Mouse (Mus musculus) ES-E14 (cell line): ENCODE data around the gene Kcng4. TPM values are rescaled to one million over a fixed set of nuclear protein-coding genes. Genes with fewer than 3 reads are reported as not detected.

Source experiments
- DNase-seq: peaks from one replicate; pipeline ENCODE4 v3.0.0-alpha.2; 2013; ENCODE audit warnings: low read depth, low spot score
- H3K27ac ChIP-seq: 2 replicates; pipeline ENCODE4 v1.5.1; 2012; ENCODE audit warnings: low read depth, mild to moderate bottlenecking, low read length, moderate library complexity, mixed read lengths; ENCODE audit not compliant: poor library complexity, insufficient read depth, severe bottlenecking
- H3K36me3 ChIP-seq: 2 replicates; pipeline ENCODE4 v1.6.1; 2012; ENCODE audit warnings: mild to moderate bottlenecking, low read length, moderate library complexity, mixed read lengths; ENCODE audit not compliant: control insufficient read depth, poor library complexity, insufficient read depth, severe bottlenecking
- H3K4me1 ChIP-seq, 2 experiments: fragments of 150-350 bp in 1 of 2; sonication (generic) in 1 of 2; 2 replicates each; pipeline ENCODE4 v1.6.1; 2012; ENCODE audit warnings: low read length in 2 of 2, mild to moderate bottlenecking in 1 of 2, mixed read lengths in 1 of 2; ENCODE audit not compliant: control insufficient read depth in 2 of 2, insufficient read depth in 2 of 2, poor library complexity in 1 of 2
- H3K4me3 ChIP-seq, 2 experiments: fragments of 150-350 bp in 1 of 2; sonication (generic) in 1 of 2; 2 replicates each; pipeline ENCODE4 v1.5.1; 2012; ENCODE audit warnings: low read length in 2 of 2, low read depth in 1 of 2, mild to moderate bottlenecking in 1 of 2, mixed read lengths in 1 of 2; ENCODE audit not compliant: insufficient read depth in 1 of 2, poor library complexity in 1 of 2, severe bottlenecking in 1 of 2
- H3K9ac ChIP-seq: 2 replicates; pipeline ENCODE4 v1.6.1; 2012; ENCODE audit warnings: low read depth, mild to moderate bottlenecking, low read length, mixed read lengths; ENCODE audit not compliant: poor library complexity, insufficient read depth, severe bottlenecking
- H3K9me3 ChIP-seq: fragments of 150-350 bp; sonication (generic); 2 replicates; pipeline ENCODE4 v1.6.1; 2012; ENCODE audit warnings: low read depth, mild to moderate bottlenecking, low read length; ENCODE audit not compliant: control insufficient read depth, insufficient read depth
- CHD2 ChIP-seq: IDR thresholded peaks from 2 replicates; pipeline ENCODE4 v1.6.1; 2014; ENCODE audit warnings: mild to moderate bottlenecking, low read depth, low read length, inconsistent platforms
- HCFC1 ChIP-seq: IDR thresholded peaks from 2 replicates; pipeline ENCODE4 v1.6.1; 2012; ENCODE audit warnings: low read length, inconsistent platforms, borderline replicate concordance; ENCODE audit not compliant: insufficient read depth
- MAFK ChIP-seq: IDR thresholded peaks from 2 replicates; pipeline ENCODE4 v1.6.1; 2014; ENCODE audit warnings: mild to moderate bottlenecking, low read depth, low read length, inconsistent platforms; ENCODE audit not compliant: insufficient read depth
- ZC3H11A ChIP-seq: IDR thresholded peaks from 2 replicates; pipeline ENCODE4 v1.6.1; 2012; ENCODE audit warnings: low read depth, mild to moderate bottlenecking, inconsistent platforms, low read length, borderline replicate concordance
- ZNF384 ChIP-seq: IDR thresholded peaks from 2 replicates; pipeline ENCODE4 v1.6.1; 2012; ENCODE audit warnings: low read depth, low read length, inconsistent platforms
- in situ Hi-C, 2 experiments: fragments of 600-800 bp; cut with MboI; formaldehyde crosslinking; loops; one replicate each; pipeline ENCODE4 v1.15.1; 2025; ENCODE audit warnings: low sequenced_read_pairs in 2 of 2, inconsistent platforms in 1 of 2; ENCODE audit not compliant: unreplicated experiment in 2 of 2
- total RNA-seq: library from RNA; depleted of rRNA; stranded (reverse); fragments of 300-350 nt; gene quantifications from 2 replicates; pipeline ENCODE4 v1.2.3, GENCODE M21; 2012

Gene Kcng4
- total RNA-seq, 1 experiment: 0.67 TPM

- no peak overlapping the region for H3K9ac ChIP-seq
- no peak overlapping the region for H3K27ac ChIP-seq
- H3K9me3 ChIP-seq: no peaks in the 10 kb centered on the region
- H3K36me3 ChIP-seq: no peaks in the 10 kb centered on the region
- H3K4me3 ChIP-seq: no peak overlapping the region
- no peak for TF ChIP-seq MAFK
- no peak for TF ChIP-seq HCFC1
- no peak for TF ChIP-seq ZC3H11A
- no peak for TF ChIP-seq CHD2
- TF ChIP-seq ZNF384: no peak
- H3K4me1 ChIP-seq: peaks cover 7 to 25% of the 10 kb centered on the region in 2 experiments; a peak in 3 of 4 replicates
- DNase-seq: no peak
- in situ Hi-C loops: no loop called here
These were observed 16.6 kb downstream of the Kcng4 start for GRCm38 (mm10) chr8:119618887-119619286.

GRCm38 (mm10) chr8:119617586-119617985 lies 17.9 kb downstream of the Kcng4 start:
- in situ Hi-C loops: no loop called here
- no peaks in the 10 kb centered on the region for H3K9me3 ChIP-seq
- no peaks in the 10 kb centered on the region for H3K36me3 ChIP-seq
- no peak for TF ChIP-seq MAFK
- TF ChIP-seq CHD2: no peak
- no peak for TF ChIP-seq ZNF384
- no peak for TF ChIP-seq HCFC1
- no peak for TF ChIP-seq ZC3H11A
- no peak overlapping the region for H3K4me3 ChIP-seq
- DNase-seq: no peak
- no peak overlapping the region for H3K9ac ChIP-seq
- H3K4me1 ChIP-seq: peaks cover 7 to 25% of the 10 kb centered on the region in 2 experiments; a peak in 3 of 4 replicates
- H3K27ac ChIP-seq: no peak overlapping the region

- Histone ChIP-seq H3K36me3 (no peaks in the 10 kb centered on the region), H3K9ac (no peak overlapping the region), H3K27ac (no peak overlapping the region), H3K9me3 (no peaks in the 10 kb centered on the region), H3K4me3 (no peak overlapping the region), H3K4me1 (peaks cover 7 to 20% of the 10 kb centered on the region in 2 experiments; a peak in 3 of 4 replicates)
- in situ Hi-C loops: no loop called here
- TF ChIP-seq ZNF384: no peak
- TF ChIP-seq MAFK: no peak
- no peak for TF ChIP-seq CHD2
- no peak for TF ChIP-seq ZC3H11A
- no peak for TF ChIP-seq HCFC1
- DNase-seq: no peak
These were observed 18.7 kb downstream of the Kcng4 start for GRCm38 (mm10) chr8:119616811-119617210.

GRCm38 (mm10) chr8:119616358-119616757 lies 19.1 kb downstream of the Kcng4 start:
- no peak for DNase-seq
- Histone ChIP-seq H3K36me3 (no peaks in the 10 kb centered on the region), H3K9ac (no peak overlapping the region), H3K4me1 (peaks cover 7 to 17% of the 10 kb centered on the region in 2 experiments; a peak in 3 of 4 replicates), H3K27ac (no peak overlapping the region), H3K4me3 (peak overlapping the region in 1 of 2 experiments; percentile 7; a peak in 1 of 4 replicates), H3K9me3 (no peaks in the 10 kb centered on the region)
- TF ChIP-seq CHD2 (no peak), HCFC1 (no peak), ZNF384 (no peak), MAFK (no peak), ZC3H11A (no peak)
- in situ Hi-C loops: no loop called here

- no peaks in the 10 kb centered on the region for H3K36me3 ChIP-seq
- H3K9me3 ChIP-seq: no peaks in the 10 kb centered on the region
- no peak overlapping the region for H3K9ac ChIP-seq
- TF ChIP-seq HCFC1: no peak
- TF ChIP-seq ZC3H11A: no peak
- no peak for TF ChIP-seq MAFK
- TF ChIP-seq CHD2: no peak
- TF ChIP-seq ZNF384: no peak
- H3K27ac ChIP-seq: no peak overlapping the region
- H3K4me1 ChIP-seq: peaks cover 2 to 10% of the 10 kb centered on the region in 2 experiments; a peak in 2 of 4 replicates
- no peak for DNase-seq
- 0 out of 4 replicates have a peak overlapping the region, but pooled peaks of 1 of the 2 experiments have one; percentile 17 for H3K4me3 ChIP-seq
- in situ Hi-C loops: no loop called here
These were observed 20.4 kb downstream of the Kcng4 start for GRCm38 (mm10) chr8:119615096-119615495.
